Mouse (Mus musculus): Measurements from ENCODE around the gene Metap2. TPM values are rescaled to one million over a fixed set of nuclear protein-coding genes. Genes with fewer than 3 reads are reported as not detected.

Metap2 gene
- polyA plus RNA-seq, 1 experiment, result 171 TPM

DNA sequence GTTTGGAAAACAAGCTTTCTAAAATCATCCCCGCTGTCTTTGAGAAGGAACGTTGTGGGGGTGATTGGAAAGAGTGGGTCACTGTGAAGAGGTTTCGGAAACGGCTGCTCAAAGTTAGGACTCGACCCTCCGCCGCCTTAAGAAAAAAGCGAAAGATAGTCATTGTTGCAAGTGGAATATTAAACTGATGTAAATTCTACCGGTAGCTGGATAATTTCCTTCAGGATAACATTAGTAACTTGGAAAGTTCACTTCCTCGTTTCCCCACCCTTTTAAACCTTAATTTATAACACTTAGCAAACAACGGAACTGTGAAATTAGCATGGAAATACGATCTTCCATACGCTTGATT lies 62.5 kb downstream of the Metap2 start:
- TF ChIP-seq TCF3 (IDR thresholded peaks at IDR 0.05; ENCODE audit: insufficient read length, low read depth), result no peak
- no peak for TF ChIP-seq POLR2AphosphoS2 (IDR thresholded peaks at IDR 0.05; ENCODE audit: insufficient read length, low read depth)
- TF ChIP-seq SRF (IDR thresholded peaks at IDR 0.05; ENCODE audit: control insufficient read depth, insufficient read length, low read depth), result no peak
- no peak for TF ChIP-seq E2F4 (IDR thresholded peaks at IDR 0.05; ENCODE audit: insufficient read depth)
- TF ChIP-seq TCF12 (IDR thresholded peaks at IDR 0.05; ENCODE audit: insufficient read depth, poor library complexity, severe bottlenecking), result no peak
- TF ChIP-seq MYOG (IDR thresholded peaks at IDR 0.05; ENCODE audit: control insufficient read depth in 1 of 3, insufficient read depth in 1 of 3, insufficient read length in 2 of 3, low read depth in 2 of 3), result no peak
- TF ChIP-seq USF1 (IDR thresholded peaks at IDR 0.05; ENCODE audit: low read depth), result no peak
- TF ChIP-seq CEBPB (IDR thresholded peaks at IDR 0.05; ENCODE audit: insufficient read depth, poor library complexity, severe bottlenecking), result no peak
- TF ChIP-seq REST (IDR thresholded peaks at IDR 0.05; ENCODE audit: insufficient read depth, insufficient read length), result no peak
- no peak for TF ChIP-seq MAX (IDR thresholded peaks at IDR 0.05; ENCODE audit: low read depth)
- no peak for TF ChIP-seq MYOD1 (IDR thresholded peaks at IDR 0.05; ENCODE audit: control insufficient read depth in 1 of 3, insufficient read length in 2 of 3, low read depth in 2 of 3)
- TF ChIP-seq POLR2A (IDR thresholded peaks at IDR 0.05; ENCODE audit: insufficient read length, low read depth), result no peak
- no peaks in the 10 kb centered on the region for H3K27me3 ChIP-seq (ENCODE audit: control insufficient read depth, insufficient read depth, insufficient read length)

DNA sequence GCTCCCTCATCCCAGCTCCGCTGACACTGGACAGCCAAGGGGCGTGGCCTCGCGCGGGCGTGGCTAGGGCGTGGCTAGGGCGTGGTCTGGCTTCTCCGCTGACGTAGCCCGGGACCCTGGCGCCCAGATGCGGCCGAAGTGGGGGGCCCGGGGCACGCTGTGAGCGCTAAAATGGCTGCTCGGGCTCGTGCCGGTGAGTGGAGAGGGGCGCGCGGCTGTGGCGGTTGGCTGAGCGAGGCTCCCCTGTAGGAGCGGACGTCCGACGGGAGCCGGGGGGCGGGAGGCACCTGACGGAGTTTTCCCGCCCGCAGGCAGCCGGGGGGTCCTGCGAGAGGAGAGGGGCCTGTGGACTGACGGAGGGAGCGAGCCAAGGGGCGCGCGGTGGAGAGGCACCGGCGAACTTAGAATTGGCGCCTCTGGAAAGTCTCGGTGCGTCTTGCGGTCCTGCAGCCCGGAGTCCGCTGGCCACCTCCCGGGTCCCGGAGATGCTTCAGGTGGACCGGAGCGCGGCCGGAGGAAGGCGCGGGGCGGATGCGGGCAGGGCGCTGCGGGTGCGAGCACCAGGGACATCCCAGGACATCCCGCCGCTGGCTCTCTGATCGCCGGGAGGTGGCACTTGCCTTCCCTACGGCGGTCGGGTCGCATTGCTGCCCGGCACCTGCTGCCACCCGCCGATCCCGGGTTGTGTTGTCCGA lies 63.0 kb downstream of the Metap2 start:
- Histone ChIP-seq H3K79me2 (ENCODE audit: control insufficient read depth, insufficient read depth) (no peaks in the 10 kb centered on the region), H3K4me2 (ENCODE audit: low read depth) (peak overlapping the region; percentile 81), H3ac (ENCODE audit: control insufficient read depth, insufficient read length) (no peak overlapping the region), H3K4me3 (peak overlapping the region; percentile 19), H3K36me3 (ENCODE audit: control insufficient read depth, insufficient read depth) (no peaks in the 10 kb centered on the region), H3K27me3 (ENCODE audit: control insufficient read depth, insufficient read depth, insufficient read length) (no peaks in the 10 kb centered on the region)
- no peak for TF ChIP-seq USF1 (IDR thresholded peaks at IDR 0.05; ENCODE audit: low read depth)
- peak; percentile 51 for TF ChIP-seq POLR2A (IDR thresholded peaks at IDR 0.05; ENCODE audit: insufficient read length, low read depth)
- peak in 1 of 3 experiments; percentile 1 for TF ChIP-seq MYOG (IDR thresholded peaks at IDR 0.05; ENCODE audit: control insufficient read depth in 1 of 3, insufficient read depth in 1 of 3, insufficient read length in 2 of 3, low read depth in 2 of 3)

More for the DNA sequence above, 62.5 kb downstream of the Metap2 start:
- no peaks in the 10 kb centered on the region for H3K79me2 ChIP-seq (ENCODE audit: control insufficient read depth, insufficient read depth)
- H3K36me3 ChIP-seq (ENCODE audit: control insufficient read depth, insufficient read depth), result no peaks in the 10 kb centered on the region
- H3ac ChIP-seq (ENCODE audit: control insufficient read depth, insufficient read length), result no peak overlapping the region
- peak overlapping the region; percentile 19 for H3K4me3 ChIP-seq
- peak overlapping the region; percentile 81 for H3K4me2 ChIP-seq (ENCODE audit: low read depth)

DNA sequence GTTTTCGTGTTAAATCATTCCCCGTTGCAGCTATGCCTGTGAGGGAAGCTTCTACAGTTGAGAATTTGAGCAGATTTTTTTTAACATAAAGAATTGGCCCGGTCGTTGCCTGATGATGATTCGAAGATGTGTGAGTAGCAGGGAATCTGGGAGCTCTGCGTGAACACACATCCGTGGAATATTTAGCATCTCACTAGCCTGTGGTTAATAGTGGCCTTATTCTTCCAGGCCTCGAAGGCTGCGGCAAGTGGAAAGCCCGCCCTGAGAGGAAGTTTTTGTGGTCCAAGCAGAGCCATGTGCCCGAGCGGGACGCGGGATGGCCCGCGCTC lies 63.6 kb downstream of the Metap2 start:
- H3K4me2 ChIP-seq (ENCODE audit: low read depth), result peak overlapping the region; percentile 81
- no peaks in the 10 kb centered on the region for H3K79me2 ChIP-seq (ENCODE audit: control insufficient read depth, insufficient read depth)
- peak overlapping the region; percentile 19 for H3K4me3 ChIP-seq
- H3K27me3 ChIP-seq (ENCODE audit: control insufficient read depth, insufficient read depth, insufficient read length), result no peaks in the 10 kb centered on the region
- TF ChIP-seq REST (IDR thresholded peaks at IDR 0.05; ENCODE audit: insufficient read depth, insufficient read length), result no peak
- TF ChIP-seq MAX (IDR thresholded peaks at IDR 0.05; ENCODE audit: low read depth), result no peak
- no peak for TF ChIP-seq TCF3 (IDR thresholded peaks at IDR 0.05; ENCODE audit: insufficient read length, low read depth)
- no peak for TF ChIP-seq POLR2A (IDR thresholded peaks at IDR 0.05; ENCODE audit: insufficient read length, low read depth)
- no peak for TF ChIP-seq POLR2AphosphoS2 (IDR thresholded peaks at IDR 0.05; ENCODE audit: insufficient read length, low read depth)
- no peak for TF ChIP-seq MYOG (IDR thresholded peaks at IDR 0.05; ENCODE audit: control insufficient read depth in 1 of 3, insufficient read depth in 1 of 3, insufficient read length in 2 of 3, low read depth in 2 of 3)
- TF ChIP-seq CEBPB (IDR thresholded peaks at IDR 0.05; ENCODE audit: insufficient read depth, poor library complexity, severe bottlenecking), result no peak
- no peak for TF ChIP-seq E2F4 (IDR thresholded peaks at IDR 0.05; ENCODE audit: insufficient read depth)
- no peak for TF ChIP-seq TCF12 (IDR thresholded peaks at IDR 0.05; ENCODE audit: insufficient read depth, poor library complexity, severe bottlenecking)
- no peak for TF ChIP-seq MYOD1 (IDR thresholded peaks at IDR 0.05; ENCODE audit: control insufficient read depth in 1 of 3, insufficient read length in 2 of 3, low read depth in 2 of 3)
- no peak for TF ChIP-seq USF1 (IDR thresholded peaks at IDR 0.05; ENCODE audit: low read depth)
- TF ChIP-seq SRF (IDR thresholded peaks at IDR 0.05; ENCODE audit: control insufficient read depth, insufficient read length, low read depth), result no peak
- H3K36me3 ChIP-seq (ENCODE audit: control insufficient read depth, insufficient read depth), result no peaks in the 10 kb centered on the region
- no peak overlapping the region for H3ac ChIP-seq (ENCODE audit: control insufficient read depth, insufficient read length)

DNA sequence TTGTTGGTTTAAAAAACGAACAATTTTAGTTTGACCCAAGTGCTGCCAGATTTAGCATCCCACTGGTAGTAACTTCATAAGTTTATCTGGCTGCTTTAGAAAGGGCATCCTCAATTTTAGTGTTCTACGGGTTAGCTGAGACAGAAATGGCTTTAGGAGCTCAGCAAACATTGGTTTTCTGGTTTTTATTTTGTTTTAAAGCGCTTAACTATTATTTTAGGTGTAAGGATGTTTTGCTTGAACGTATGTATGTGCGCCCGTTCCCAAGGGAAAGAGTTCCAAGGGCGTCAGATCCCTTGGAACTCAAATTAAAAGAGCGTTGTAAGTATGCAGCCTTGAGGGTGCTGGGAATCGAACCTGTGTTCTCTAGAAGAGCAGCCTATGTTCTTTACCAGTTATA lies 64.1 kb downstream of the Metap2 start:
- H3K79me2 ChIP-seq (ENCODE audit: control insufficient read depth, insufficient read depth), result no peaks in the 10 kb centered on the region
- H3K4me3 ChIP-seq, result peak overlapping the region; percentile 19
- H3K27me3 ChIP-seq (ENCODE audit: control insufficient read depth, insufficient read depth, insufficient read length), result no peaks in the 10 kb centered on the region
- H3K4me2 ChIP-seq (ENCODE audit: low read depth), result no peak overlapping the region
- H3ac ChIP-seq (ENCODE audit: control insufficient read depth, insufficient read length), result no peak overlapping the region
- no peak for TF ChIP-seq POLR2AphosphoS2 (IDR thresholded peaks at IDR 0.05; ENCODE audit: insufficient read length, low read depth)
- TF ChIP-seq REST (IDR thresholded peaks at IDR 0.05; ENCODE audit: insufficient read depth, insufficient read length), result no peak
- no peak for TF ChIP-seq SRF (IDR thresholded peaks at IDR 0.05; ENCODE audit: control insufficient read depth, insufficient read length, low read depth)
- no peak for TF ChIP-seq POLR2A (IDR thresholded peaks at IDR 0.05; ENCODE audit: insufficient read length, low read depth)
- no peak for TF ChIP-seq TCF3 (IDR thresholded peaks at IDR 0.05; ENCODE audit: insufficient read length, low read depth)
- no peak for TF ChIP-seq E2F4 (IDR thresholded peaks at IDR 0.05; ENCODE audit: insufficient read depth)
- TF ChIP-seq MAX (IDR thresholded peaks at IDR 0.05; ENCODE audit: low read depth), result no peak
- TF ChIP-seq MYOD1 (IDR thresholded peaks at IDR 0.05; ENCODE audit: control insufficient read depth in 1 of 3, insufficient read length in 2 of 3, low read depth in 2 of 3), result no peak
- no peak for TF ChIP-seq MYOG (IDR thresholded peaks at IDR 0.05; ENCODE audit: control insufficient read depth in 1 of 3, insufficient read depth in 1 of 3, insufficient read length in 2 of 3, low read depth in 2 of 3)
- no peak for TF ChIP-seq TCF12 (IDR thresholded peaks at IDR 0.05; ENCODE audit: insufficient read depth, poor library complexity, severe bottlenecking)
- no peak for TF ChIP-seq USF1 (IDR thresholded peaks at IDR 0.05; ENCODE audit: low read depth)
- TF ChIP-seq CEBPB (IDR thresholded peaks at IDR 0.05; ENCODE audit: insufficient read depth, poor library complexity, severe bottlenecking), result no peak
- no peaks in the 10 kb centered on the region for H3K36me3 ChIP-seq (ENCODE audit: control insufficient read depth, insufficient read depth)
